Mouse (Mus musculus) hematopoietic stem cell, adult 5-6 weeks (primary cell): ENCODE data around the gene Ppp1r12b. TPM values are rescaled to one million over a fixed set of nuclear protein-coding genes. Genes with fewer than 3 reads are reported as not detected.

Source experiments
- ATAC-seq, 2 experiments: fragments of 125-278 bp in 1 of 2; replicated peaks in 1 of 2; 2 replicates each; pipeline ENCODE4 v1.8.0; 2016 to 2017; ENCODE audit warnings: inconsistent platforms in 2 of 2, mild to moderate bottlenecking in 2 of 2, moderate number of reproducible peaks in 2 of 2, low read depth in 1 of 2, moderate TSS enrichment in 1 of 2; ENCODE audit not compliant: low FRiP score in 2 of 2, poor library complexity in 2 of 2, severe bottlenecking in 2 of 2, insufficient read depth in 1 of 2, low TSS enrichment in 1 of 2
- total RNA-seq: library from RNA; stranded (forward); fragments of 172-1452, 232-1000 nt; gene quantifications from 2 replicates; pipeline ENCODE4 v1.2.3, GENCODE M21; 2017

Ppp1r12b gene
- total RNA-seq, 1 experiment from 2014 or later, result 9.3 TPM

GRCm38 (mm10) chr1:134783958-134784357 lies 171.8 kb downstream of the Ppp1r12b start:
- ATAC-seq, result no peak

DNA sequence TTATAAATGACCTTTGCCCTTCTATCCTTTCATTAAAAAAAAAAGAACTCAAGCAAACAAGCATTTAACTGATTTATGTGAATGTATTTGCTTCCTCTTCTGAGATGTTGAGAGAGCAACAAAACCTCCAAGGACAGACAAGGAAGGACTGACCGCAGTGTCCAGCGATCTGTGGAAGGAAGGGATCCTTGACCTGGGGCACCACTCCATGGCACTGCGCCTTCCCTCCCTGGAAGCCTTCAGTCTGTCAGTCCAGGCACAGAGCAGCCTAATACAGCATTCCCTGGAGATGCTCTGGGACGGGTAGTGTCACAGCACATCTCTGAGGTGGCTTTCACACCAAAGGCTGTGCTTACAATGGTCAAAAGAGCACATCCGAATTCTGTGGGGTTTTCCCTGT lies 172.9 kb downstream of the Ppp1r12b start:
- ATAC-seq, result no peak

DNA sequence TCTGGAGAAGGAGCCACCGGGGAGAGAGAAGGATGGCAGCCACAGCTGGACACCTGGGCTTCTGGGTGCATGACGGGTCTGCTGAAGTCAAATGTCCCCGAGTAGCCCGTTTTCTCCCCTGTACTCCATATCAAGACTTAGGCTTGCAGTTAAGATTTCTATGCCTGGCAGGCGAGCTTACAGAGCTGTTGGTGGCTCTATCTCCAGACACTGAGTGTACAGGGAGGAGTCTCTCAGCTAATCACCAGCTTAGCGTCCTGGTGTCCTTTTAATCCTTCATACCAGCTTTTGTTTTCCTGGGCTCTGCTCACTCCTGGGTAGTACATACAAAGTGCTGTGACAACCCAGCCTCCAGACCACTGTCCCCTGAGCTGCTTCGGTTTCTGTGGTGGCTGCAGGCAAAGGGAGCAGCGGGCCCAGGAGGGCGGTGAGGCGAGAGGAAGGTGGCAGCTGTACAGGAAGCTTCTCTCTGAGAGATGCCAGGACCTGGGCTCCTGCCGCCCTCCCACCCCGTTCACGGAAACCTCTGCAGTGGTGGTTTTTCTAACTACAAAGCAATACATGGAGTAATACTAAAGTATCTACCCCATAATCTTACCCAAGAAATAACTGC lies 177.7 kb downstream of the Ppp1r12b start:
- peak; percentile 85 to 91 for ATAC-seq

DNA sequence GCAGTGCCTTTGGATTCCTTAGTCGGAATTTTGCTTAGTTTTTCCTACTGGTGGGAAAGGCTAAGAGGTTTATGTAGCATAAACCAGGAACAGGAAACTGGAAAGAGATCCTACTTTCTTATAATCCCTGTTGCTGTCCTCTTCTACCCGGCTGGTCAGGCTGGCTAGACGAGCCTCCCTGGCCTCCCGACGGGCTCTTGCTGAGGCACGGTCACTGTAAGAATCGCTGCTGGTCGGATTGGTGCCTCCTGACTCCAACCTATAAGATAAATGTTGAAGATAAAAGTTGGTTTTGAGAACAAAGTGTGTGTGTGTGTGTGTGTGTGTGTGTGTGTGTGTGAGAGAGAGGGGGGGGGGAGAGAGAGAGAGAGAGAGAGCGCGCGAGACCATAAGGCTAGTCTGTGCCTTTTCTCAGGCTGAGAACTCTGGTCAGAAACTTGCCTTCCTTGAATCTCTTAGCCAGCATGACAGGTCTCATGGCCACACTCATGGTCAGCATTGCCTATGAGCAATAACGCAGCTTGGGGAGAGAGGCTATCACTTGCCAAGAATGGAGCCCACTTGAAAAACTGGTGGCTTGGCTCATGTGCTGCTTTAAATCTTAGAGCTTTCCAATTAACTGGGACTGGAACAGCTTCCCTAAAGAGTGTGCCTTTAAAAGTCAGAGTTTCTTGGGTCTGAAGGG lies 178.4 kb downstream of the Ppp1r12b start:
- no peak for ATAC-seq

- ATAC-seq, result no peak
Measured at GRCm38 (mm10) chr1:134775631-134776030, 180.1 kb downstream of the Ppp1r12b start.

DNA sequence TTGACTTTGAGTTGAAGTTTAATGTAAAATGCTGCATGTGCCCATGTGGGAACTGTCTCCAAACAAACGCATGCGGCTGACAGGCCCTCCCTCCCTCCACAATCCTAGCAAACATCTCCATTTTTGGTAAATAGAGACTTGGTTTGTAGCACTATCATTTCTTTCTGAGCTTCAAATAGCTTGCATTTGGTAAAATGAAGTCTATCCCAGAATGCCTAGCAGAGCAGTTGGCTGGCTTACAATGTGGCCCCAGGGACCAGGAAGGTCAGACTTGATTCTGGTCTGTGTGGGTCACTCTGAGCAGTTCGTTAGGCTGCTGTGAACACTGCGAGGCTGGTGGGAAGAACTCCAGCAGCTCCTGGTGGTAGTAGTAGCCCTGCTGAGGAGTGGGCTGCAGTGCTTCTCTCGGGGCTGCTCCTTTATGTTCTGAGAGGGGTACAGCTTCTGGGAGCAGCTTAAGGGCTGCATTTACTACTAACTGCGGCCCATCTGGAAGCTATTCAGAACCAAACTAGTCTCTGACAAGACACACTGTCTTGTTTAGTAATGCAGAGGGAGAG lies 180.9 kb downstream of the Ppp1r12b start:
- ATAC-seq, result no peak

DNA sequence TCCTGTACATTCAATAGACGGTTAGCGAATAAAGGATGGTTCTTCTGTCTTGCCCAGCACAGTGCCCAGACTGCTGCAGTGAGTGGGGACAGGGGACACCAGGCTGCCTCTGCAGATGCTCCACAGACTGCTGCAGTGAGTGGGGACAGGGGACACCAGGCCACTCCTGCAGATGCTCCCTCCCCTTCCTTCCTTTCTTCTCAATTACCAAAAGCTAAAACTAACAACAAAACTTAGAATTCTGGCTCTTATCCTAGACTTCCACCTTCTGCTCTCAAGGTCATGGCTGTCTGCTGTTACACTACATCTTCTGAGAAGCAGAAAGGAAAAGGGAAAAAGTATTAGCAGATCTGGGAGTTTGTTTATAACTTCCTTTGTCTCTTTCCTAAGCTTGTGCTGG lies 181.5 kb downstream of the Ppp1r12b start:
- no peak for ATAC-seq

GRCm38 (mm10) chr1:134773256-134773655 lies 182.5 kb downstream of the Ppp1r12b start:
- no peak for ATAC-seq

DNA sequence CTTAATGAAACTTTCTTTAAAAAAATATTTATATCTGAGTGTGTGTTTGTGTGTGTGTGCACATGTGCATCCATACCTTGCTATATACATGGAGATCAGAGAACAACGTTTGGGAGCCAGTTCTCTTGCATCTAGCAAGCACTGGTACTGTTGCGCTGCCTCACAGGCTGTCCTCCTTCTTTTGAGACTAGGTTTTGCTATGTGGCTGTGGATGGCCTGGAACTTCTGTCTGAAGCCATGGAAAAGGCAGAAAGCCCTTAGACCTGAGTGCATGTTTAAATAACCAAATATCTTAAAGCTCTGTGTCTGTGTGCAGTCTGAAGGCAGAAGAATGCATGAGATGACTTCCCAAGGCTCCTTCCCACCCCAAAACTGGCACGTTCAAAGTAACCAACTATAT lies 182.9 kb downstream of the Ppp1r12b start:
- no peak for ATAC-seq

GRCm38 (mm10) chr1:134771999-134772398 lies 183.7 kb downstream of the Ppp1r12b start:
- peak in 1 of 2 experiments; percentile 43; a peak in 1 of 4 replicates for ATAC-seq

GRCm38 (mm10) chr1:134771353-134771752 lies 184.4 kb downstream of the Ppp1r12b start:
- ATAC-seq, result peak; percentile 59 to 66

DNA sequence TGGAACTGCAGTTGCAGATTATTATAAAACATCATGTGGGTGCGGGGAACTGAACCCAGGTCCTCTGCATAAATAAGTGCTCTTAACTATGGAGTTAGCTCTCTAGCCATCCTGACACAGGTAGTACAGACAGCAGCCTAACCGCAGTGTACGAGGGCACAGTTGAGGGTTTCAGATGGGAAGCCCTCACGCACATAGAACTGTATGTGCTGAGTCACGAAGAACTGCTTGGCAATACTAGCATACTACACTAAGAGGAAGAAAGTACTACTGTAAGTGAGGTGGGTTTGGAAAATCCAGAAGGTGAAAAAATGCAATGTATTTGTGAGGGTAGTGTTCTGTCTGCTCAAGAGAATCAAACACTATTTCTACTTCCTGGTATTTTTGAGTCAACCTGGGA lies 185.4 kb downstream of the Ppp1r12b start:
- ATAC-seq, result peak; percentile 27 to 64; a peak in 3 of 4 replicates

- ATAC-seq, result no peak
Measured at GRCm38 (mm10) chr1:134766448-134766847, 189.3 kb downstream of the Ppp1r12b start.

GRCm38 (mm10) chr1:134764831-134765458 lies 190.8 kb downstream of the Ppp1r12b start:
- no peak for ATAC-seq

DNA sequence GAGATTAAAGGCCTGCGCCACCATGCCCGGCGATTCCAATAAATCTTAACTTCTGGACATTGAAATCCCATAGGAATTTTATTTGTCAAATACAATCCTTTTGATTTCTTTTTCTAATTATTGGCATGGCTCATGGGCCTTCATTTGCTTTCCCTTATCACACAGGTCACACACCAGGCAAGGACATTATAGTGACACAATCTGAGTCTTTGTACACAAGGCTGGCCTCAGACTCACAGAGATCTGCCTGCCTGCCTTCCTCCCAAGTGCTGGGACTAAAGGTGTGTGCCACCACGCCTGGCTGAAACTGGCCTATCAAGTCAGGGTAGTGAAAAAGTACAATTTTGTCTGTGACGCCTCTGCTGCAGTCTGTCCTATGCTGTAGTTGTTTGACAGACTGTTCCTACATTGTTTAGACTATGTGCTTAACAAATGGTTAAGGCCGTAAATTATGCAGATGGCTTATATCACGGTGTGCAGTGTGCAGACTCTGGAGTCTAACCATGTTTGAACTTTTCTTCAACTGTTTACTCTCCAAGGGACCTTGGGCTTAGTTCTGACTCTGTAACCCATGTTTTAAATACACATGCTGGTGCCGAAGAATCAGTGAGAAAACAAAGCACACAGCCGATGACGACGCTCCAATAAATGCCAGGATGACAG lies 191.8 kb downstream of the Ppp1r12b start:
- ATAC-seq, result no peak

DNA sequence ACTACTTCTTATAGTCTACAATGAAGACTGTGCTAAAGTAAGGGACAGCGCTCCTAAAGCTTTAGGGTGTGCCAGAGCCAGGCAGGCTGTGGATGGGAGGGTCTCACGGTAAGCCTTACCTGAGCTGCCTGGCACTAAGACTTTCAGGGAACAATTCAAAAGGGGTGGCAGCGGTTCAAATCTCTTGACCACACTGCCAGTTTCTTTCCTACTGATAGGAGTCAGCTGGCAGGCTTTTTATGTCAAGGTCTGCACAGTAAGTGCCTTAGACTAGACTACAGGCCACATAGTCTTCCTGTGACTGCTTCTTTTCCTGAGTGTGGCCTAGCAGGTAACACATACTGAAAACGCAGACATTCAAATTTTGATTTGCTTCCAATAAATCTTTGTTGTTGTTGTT lies 192.5 kb downstream of the Ppp1r12b start:
- peak; percentile 18 to 35; a peak in 2 of 4 replicates for ATAC-seq

- no peak for ATAC-seq
Measured at GRCm38 (mm10) chr1:134761534-134761933, 194.2 kb downstream of the Ppp1r12b start.

DNA sequence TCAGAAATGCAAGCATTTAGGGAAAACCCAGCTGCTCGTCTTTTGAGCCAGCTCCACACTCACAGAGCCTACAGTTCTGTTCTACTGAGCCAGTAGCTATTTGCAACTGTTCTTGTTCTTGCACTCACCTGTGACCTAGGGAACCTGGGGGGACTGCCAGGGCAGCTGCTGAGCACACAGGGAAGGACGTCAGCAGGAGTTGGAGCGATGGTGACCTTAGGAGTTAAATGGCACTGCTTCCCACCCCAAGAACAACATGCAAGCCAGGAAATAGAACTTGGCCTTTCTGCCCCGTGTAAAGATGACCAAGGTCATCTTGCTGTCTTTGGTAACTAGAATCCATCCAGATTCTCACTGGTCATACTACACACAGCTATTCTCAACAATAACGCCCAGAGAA lies 195.1 kb downstream of the Ppp1r12b start:
- ATAC-seq, result no peak
